Mouse (Mus musculus) kidney, adult 2 months (tissue): ENCODE results near the gene Sgpp2. TPM values are rescaled to one million over a fixed set of nuclear protein-coding genes. Genes with fewer than 3 reads are reported as not detected.

Source experiments
- DNase-seq: peaks from one replicate; pipeline ENCODE4 v3.0.0; 2021
- H3K27ac ChIP-seq: fragments of 200-500 bp; 2 replicates; pipeline ENCODE4 v1.5.1; 2012; ENCODE audit warnings: low read depth, low read length, control low read depth, inconsistent platforms; ENCODE audit not compliant: insufficient read depth
- H3K27me3 ChIP-seq: fragments of 200-500 bp; replicated peaks from 2 replicates; pipeline ENCODE4 v1.6.1; 2012; ENCODE audit warnings: mild to moderate bottlenecking, moderate library complexity, low read length, inconsistent platforms; ENCODE audit not compliant: control insufficient read depth, insufficient read depth
- H3K36me3 ChIP-seq: fragments of 200-500 bp; 2 replicates; pipeline ENCODE4 v1.6.1; 2012; ENCODE audit warnings: mild to moderate bottlenecking, moderate library complexity, low read length, inconsistent platforms; ENCODE audit not compliant: control insufficient read depth, insufficient read depth
- H3K4me1 ChIP-seq: fragments of 200-500 bp; 2 replicates; pipeline ENCODE4 v1.6.1; 2011; ENCODE audit warnings: low read length; ENCODE audit not compliant: control insufficient read depth, insufficient read depth
- H3K4me3 ChIP-seq: fragments of 200-500 bp; 2 replicates; pipeline ENCODE4 v1.5.1; 2011; ENCODE audit warnings: mild to moderate bottlenecking, low read depth, low read length, control low read depth; ENCODE audit not compliant: insufficient read depth
- CTCF ChIP-seq: fragments of 200-500 bp; conservative IDR thresholded peaks from 2 replicates; pipeline ENCODE4 v1.5.1; 2011; ENCODE audit warnings: low read depth, mild to moderate bottlenecking, control low read depth, low read length, moderate library complexity, mixed read lengths; ENCODE audit not compliant: insufficient read depth, insufficient read length
- POLR2A ChIP-seq: fragments of 200-500 bp; IDR thresholded peaks from one replicate; pipeline ENCODE4 v1.6.1; 2011; ENCODE audit warnings: low read depth, low read length, control low read depth
- WGBS: fragments of 180-500 bp; shearing (Covaris S2); methylation state at CpG from one replicate; pipeline ENCODE4 v1.1.7; 2018; 5-methylcytosine and 5-hydroxymethylcytosine counted together
- polyA plus RNA-seq: library from polyadenylated mRNA; depleted of rRNA; stranded (reverse); fragments of >200 nt; gene quantifications from 2 replicates; pipeline ENCODE4 v1.2.3, GENCODE M21; 2012

The Sgpp2 gene
- polyA plus RNA-seq, 1 experiment, result 15.6 TPM

- Histone ChIP-seq H3K27ac (no peak overlapping the region), H3K27me3 (no peaks in the 10 kb centered on the region), H3K4me1 (no peaks in the 10 kb centered on the region; the same call in 1 of the 2 replicates), H3K4me3 (no peak overlapping the region), H3K36me3 (no peaks in the 10 kb centered on the region)
- no peak for DNase-seq
- WGBS, result 78% methylated on average over 9 of the region's 9 CpGs
- TF ChIP-seq CTCF (no peak), POLR2A (no peak)
These were observed 62.2 kb downstream of the Sgpp2 start for GRCm38 (mm10) chr1:78372316-78372715.

- H3K4me3 ChIP-seq, result no peak overlapping the region
- 88% methylated on average over 5 of the region's 5 CpGs for WGBS
- no peak for DNase-seq
- no peaks in the 10 kb centered on the region for H3K27me3 ChIP-seq
- TF ChIP-seq POLR2A (no peak), CTCF (no peak)
- H3K27ac ChIP-seq, result no peak overlapping the region
- no peaks in the 10 kb centered on the region for H3K36me3 ChIP-seq
- H3K4me1 ChIP-seq, result no peaks in the 10 kb centered on the region; the same call in 1 of the 2 replicates
These were observed 63.7 kb downstream of the Sgpp2 start for GRCm38 (mm10) chr1:78373836-78374235.

- no peak overlapping the region for H3K27ac ChIP-seq
- no peak for TF ChIP-seq CTCF
- TF ChIP-seq POLR2A, result no peak
- no peak overlapping the region for H3K4me3 ChIP-seq
- no peaks in the 10 kb centered on the region for H3K36me3 ChIP-seq
- H3K27me3 ChIP-seq, result no peaks in the 10 kb centered on the region
- no peaks in the 10 kb centered on the region; the same call in 1 of the 2 replicates for H3K4me1 ChIP-seq
- DNase-seq, result no peak
- WGBS, result 87% methylated on average over 3 of the region's 3 CpGs
These were observed 64.9 kb downstream of the Sgpp2 start for GRCm38 (mm10) chr1:78375058-78375457.

GRCm38 (mm10) chr1:78380950-78381349, 70.8 kb downstream of the Sgpp2 start:
- Histone ChIP-seq H3K27me3 (no peaks in the 10 kb centered on the region), H3K36me3 (no peaks in the 10 kb centered on the region), H3K4me1 (no peaks in the 10 kb centered on the region), H3K27ac (no peak overlapping the region), H3K4me3 (no peak overlapping the region)
- no peak for TF ChIP-seq CTCF
- TF ChIP-seq POLR2A, result no peak
- no peak for DNase-seq
- 92% methylated on average over 4 of the region's 4 CpGs for WGBS

GRCm38 (mm10) chr1:78387854-78388253, 77.7 kb downstream of the Sgpp2 start:
- no peak for TF ChIP-seq CTCF
- no peak for TF ChIP-seq POLR2A
- 70% methylated on average over 4 of the region's 4 CpGs for WGBS
- H3K27me3 ChIP-seq, result no peaks in the 10 kb centered on the region

GRCm38 (mm10) chr1:78388848-78389247, 78.7 kb downstream of the Sgpp2 start:
- 39% methylated on average over 3 of the region's 3 CpGs for WGBS
- no peak overlapping the region for H3K4me3 ChIP-seq
- H3K4me1 ChIP-seq, result no peaks in the 10 kb centered on the region; the same call in 1 of the 2 replicates
- no peaks in the 10 kb centered on the region for H3K27me3 ChIP-seq
- DNase-seq, result no peak
- TF ChIP-seq CTCF (no peak), POLR2A (no peak)
- no peaks in the 10 kb centered on the region for H3K36me3 ChIP-seq
- no peak overlapping the region for H3K27ac ChIP-seq

More at GRCm38 (mm10) chr1:78387854-78388253, 77.7 kb downstream of the Sgpp2 start:
- no peaks in the 10 kb centered on the region; the same call in 1 of the 2 replicates for H3K4me1 ChIP-seq
- DNase-seq, result no peak
- no peak overlapping the region for H3K4me3 ChIP-seq
- no peaks in the 10 kb centered on the region for H3K36me3 ChIP-seq
- no peak overlapping the region for H3K27ac ChIP-seq

- TF ChIP-seq CTCF, result no peak
- DNase-seq, result no peak
- Histone ChIP-seq H3K4me1 (no peaks in the 10 kb centered on the region), H3K27me3 (no peaks in the 10 kb centered on the region), H3K27ac (no peak overlapping the region), H3K4me3 (no peak overlapping the region), H3K36me3 (no peaks in the 10 kb centered on the region)
- WGBS, result 74% methylated on average over 8 of the region's 8 CpGs
These were observed 85.1 kb downstream of the Sgpp2 start for GRCm38 (mm10) chr1:78395191-78395735.
